20 mouse cellular contexts compared by ENCODE assay signal in genomic region chr16:75917712-75918111, GRCm38 (mm10).
A peak's percentile ranks its signal among the peaks of the same experiment; 100 is the strongest.
DNase-seq lines count a peak whose midpoint lies in the region; ATAC-seq and TF ChIP-seq lines count a peak whose summit lies in the region.
"Had no signal": no experiment of that assay in that cellular context is flagged by ENCODE, and none has a peak within 500 bp of the region (broad histone marks: within the 10 kb centered on the region; RNA-seq: fewer than 3 reads in every experiment).

No protein-coding gene starts in this region.

- H3K9ac ChIP-seq in liver, embryonic 12.5 days, result no peak overlapping the region
- H3K9ac ChIP-seq: heart, embryonic 12.5 days; midbrain, embryonic 15.5 days had no signal

- H3K9me3 ChIP-seq in liver, embryonic 12.5 days (replicated peaks), result no peaks in the 10 kb centered on the region
- H3K9me3 ChIP-seq: heart, embryonic 12.5 days; midbrain, embryonic 15.5 days had no signal

- no peaks in the 10 kb centered on the region for H3K36me3 ChIP-seq in liver, embryonic 12.5 days
- H3K36me3 ChIP-seq: heart, embryonic 12.5 days; midbrain, embryonic 15.5 days had no signal

- no peak overlapping the region for H3K27ac ChIP-seq in layer of hippocampus, adult 2 months
- H3K27ac ChIP-seq in liver, embryonic 12.5 days, result peak overlapping the region; percentile 71
- H3K27ac ChIP-seq: hindbrain, postnatal 0 days; macrophage; midbrain, embryonic 15.5 days had no signal

- no peak overlapping the region for H3K4me3 ChIP-seq in layer of hippocampus, adult 2 months
- no peak overlapping the region for H3K4me3 ChIP-seq in liver, embryonic 12.5 days
- H3K4me3 ChIP-seq: heart, embryonic 12.5 days; midbrain, embryonic 15.5 days had no signal

- H3K27me3 ChIP-seq in liver, embryonic 12.5 days (replicated peaks), result no peaks in the 10 kb centered on the region
- H3K27me3 ChIP-seq: heart, embryonic 12.5 days; midbrain, embryonic 15.5 days had no signal

- no peak for TF ChIP-seq CTCF in layer of hippocampus, adult 2 months (conservative IDR thresholded peaks at IDR 0.05)

- peak; percentile 99 for ATAC-seq in liver, embryonic 12.5 days
- ATAC-seq in monocyte, adult 5-6 weeks (replicated peaks; ENCODE audit: insufficient number of reproducible peaks, low FRiP score, low TSS enrichment, poor library complexity, severe bottlenecking), result peak; percentile 74
- ATAC-seq: hindbrain, postnatal 0 days; midbrain, embryonic 15.5 days had no signal

- intact Hi-C loops in left cerebral cortex, postnatal 4 days (cut with DNase I), result no loop called here

- peak; percentile 6 for DNase-seq in layer of hippocampus, adult 9-11 months
- no peak for DNase-seq in layer of hippocampus, adult 2 months (ENCODE audit: low spot score in 2 of 2)
- peak; percentile 90 for DNase-seq in MEL-GATA-1-ER (ENCODE audit: extremely low read depth, low read depth)
- DNase-seq in left cerebral cortex, postnatal 4 days, result no peak
- DNase-seq in cerebellum, adult 11-12 months, result no peak
- no peak for DNase-seq in ovary, postnatal 10 days (ENCODE audit: low spot score)
- DNase-seq: adrenal gland, postnatal 36 days; cerebellum, postnatal 25 days; gastrocnemius, postnatal 25 days; heart, postnatal 36 days; kidney, adult 8-10 months; lung, adult 18-20 months; right cerebral cortex, postnatal 25 days; thymus, postnatal 36 days had no signal

- peaks cover 26% of the 10 kb centered on the region for H3K4me1 ChIP-seq in liver, embryonic 12.5 days
- H3K4me1 ChIP-seq: heart, embryonic 12.5 days; midbrain, embryonic 15.5 days had no signal

- H3K4me2 ChIP-seq in liver, embryonic 12.5 days, result peak overlapping the region; percentile 51
- H3K4me2 ChIP-seq: heart, embryonic 12.5 days; midbrain, embryonic 15.5 days had no signal

- WGBS in liver, embryonic 12.5 days (ENCODE audit: insufficient replicate concordance), result 14% methylated on average over 5 of the region's 5 CpGs

Comparison
In these comparisons a context has a peak if more than half of its experiments do, and no peak if none do; other contexts are left out.
1. DNase-seq: peak in layer of hippocampus, adult 9-11 months (single experiment) and MEL-GATA-1-ER (single experiment); none in layer of hippocampus, adult 2 months (0 of 2), left cerebral cortex, postnatal 4 days (single experiment), cerebellum, adult 11-12 months (single experiment) and ovary, postnatal 10 days (single experiment).